Mouse (Mus musculus) retina, postnatal 7 days (tissue): ENCODE measurements at regions not wholly inside any gene's neighbourhood (a gene's known extent, or its start where the extent isn't known, plus 50 kb on each side); places are given as distances from the start of the nearest gene placed in this dataset.

Experiments used
- DNase-seq: peaks from one replicate; pipeline ENCODE4 v3.0.0-alpha.2; 2012; ENCODE audit warnings: low read depth, low spot score

- no peak for DNase-seq
These were observed 590.9 kb downstream of the Ttll7 start for GRCm38 (mm10) chr3:147442925-147443690.

GRCm38 (mm10) chr3:147443691-147443960 lies 591.5 kb downstream of the Ttll7 start:
- DNase-seq = no peak

GRCm38 (mm10) chr3:147444005-147444763 lies 592.0 kb downstream of the Ttll7 start:
- no peak for DNase-seq

- no peak for DNase-seq
These were observed 593.1 kb downstream of the Ttll7 start for GRCm38 (mm10) chr3:147445066-147445844.

- no peak for DNase-seq
These were observed 593.7 kb downstream of the Ttll7 start for GRCm38 (mm10) chr3:147445884-147446283.

- DNase-seq = no peak
These were observed 600.0 kb downstream of the Ttll7 start for GRCm38 (mm10) chr3:147452176-147452575.

- no peak for DNase-seq
These were observed 603.2 kb downstream of the Ttll7 start for GRCm38 (mm10) chr3:147455383-147455782.

- no peak for DNase-seq
These were observed 604.1 kb downstream of the Ttll7 start for GRCm38 (mm10) chr3:147456294-147456693.

GRCm38 (mm10) chr3:147458115-147458514 lies 605.9 kb downstream of the Ttll7 start:
- DNase-seq = no peak

GRCm38 (mm10) chr3:147479890-147480289 lies 627.7 kb downstream of the Ttll7 start:
- DNase-seq = no peak
